Mouse (Mus musculus): ENCODE measurements around the gene Plxna1. TPM values are rescaled to one million over a fixed set of nuclear protein-coding genes. Genes with fewer than 3 reads are reported as not detected.

Plxna1 gene
- 8.7 and 9.2 TPM in 2 replicates for polyA plus RNA-seq (2015; fragmentation: Nextera tagmentation; extraction: Ambion mirVana)

- Histone ChIP-seq H3K36me3 (ENCODE audit: control insufficient read depth, insufficient read depth) (no peaks in the 10 kb centered on the region), H3K4me2 (replicated peaks; ENCODE audit: low read depth) (peak within 1 kb of the TSS; percentile 98), H3K4me1 (replicated peaks; ENCODE audit: control insufficient read depth, insufficient read depth, low read length) (peaks cover 11% of the 10 kb centered on the region; the same call in 1 of the 2 replicates), H3K4me3 (ENCODE audit: low read depth, low read length) (peak within 1 kb of the TSS; percentile 91), H3K27ac (ENCODE audit: low read depth, low read length) (peak within 1 kb of the TSS; percentile 35), H3K27me3 (replicated peaks; ENCODE audit: control insufficient read depth, insufficient read depth, low read length) (no peaks in the 10 kb centered on the region; the same call in 1 of the 2 replicates), H3K9me3 (ENCODE audit: control insufficient read depth) (no peaks in the 10 kb centered on the region), H3K9ac (ENCODE audit: low read depth, low read length) (peak within 1 kb of the TSS; percentile 87)
- ATAC-seq = peak; percentile 83
- peak; percentile 68 for TF ChIP-seq CTCF (IDR thresholded peaks at IDR 0.05; ENCODE audit: low read depth)
- under 1% methylated on average over 75 of the region's 110 CpGs for WGBS
Measured at GRCm38 (mm10) chr6:89362281-89363106, at the start of gene Plxna1. Plxna1 (minus strand) TSS chr6:89362620.

- Histone ChIP-seq H3K27ac (ENCODE audit: low read depth, low read length) (no peak overlapping the region), H3K36me3 (ENCODE audit: control insufficient read depth, insufficient read depth) (no peaks in the 10 kb centered on the region), H3K9me3 (ENCODE audit: control insufficient read depth) (no peaks in the 10 kb centered on the region), H3K4me3 (ENCODE audit: low read depth, low read length) (no peak overlapping the region), H3K9ac (ENCODE audit: low read depth, low read length) (no peak overlapping the region), H3K27me3 (replicated peaks; ENCODE audit: control insufficient read depth, insufficient read depth, low read length) (no peaks in the 10 kb centered on the region), H3K4me2 (replicated peaks; ENCODE audit: low read depth) (no peak overlapping the region), H3K4me1 (replicated peaks; ENCODE audit: control insufficient read depth, insufficient read depth, low read length) (no peaks in the 10 kb centered on the region)
- TF ChIP-seq CTCF (IDR thresholded peaks at IDR 0.05; ENCODE audit: low read depth) = no peak
- WGBS = 88% methylated on average over 1 of the region's 1 CpGs
- ATAC-seq = no peak
Measured at GRCm38 (mm10) chr6:89409041-89409440, 46.6 kb upstream of the Plxna1 start.

- no peak for ATAC-seq
- no peaks in the 10 kb centered on the region for H3K9me3 ChIP-seq (ENCODE audit: control insufficient read depth)
- H3K4me3 ChIP-seq (ENCODE audit: low read depth, low read length) = no peak overlapping the region
- H3K27me3 ChIP-seq (replicated peaks; ENCODE audit: control insufficient read depth, insufficient read depth, low read length) = no peaks in the 10 kb centered on the region
- 59% methylated on average over 5 of the region's 5 CpGs for WGBS
- H3K4me2 ChIP-seq (replicated peaks; ENCODE audit: low read depth) = no peak overlapping the region
- H3K36me3 ChIP-seq (ENCODE audit: control insufficient read depth, insufficient read depth) = no peaks in the 10 kb centered on the region
- no peak overlapping the region for H3K9ac ChIP-seq (ENCODE audit: low read depth, low read length)
- no peak overlapping the region for H3K27ac ChIP-seq (ENCODE audit: low read depth, low read length)
- H3K4me1 ChIP-seq (replicated peaks; ENCODE audit: control insufficient read depth, insufficient read depth, low read length) = no peaks in the 10 kb centered on the region
- TF ChIP-seq CTCF (IDR thresholded peaks at IDR 0.05; ENCODE audit: low read depth) = no peak
Measured at GRCm38 (mm10) chr6:89408259-89408658, 45.8 kb upstream of the Plxna1 start.

- Histone ChIP-seq H3K27ac (ENCODE audit: low read depth, low read length) (no peak overlapping the region), H3K9me3 (ENCODE audit: control insufficient read depth) (no peaks in the 10 kb centered on the region), H3K4me3 (ENCODE audit: low read depth, low read length) (no peak overlapping the region), H3K36me3 (ENCODE audit: control insufficient read depth, insufficient read depth) (no peaks in the 10 kb centered on the region), H3K9ac (ENCODE audit: low read depth, low read length) (no peak overlapping the region), H3K27me3 (replicated peaks; ENCODE audit: control insufficient read depth, insufficient read depth, low read length) (no peaks in the 10 kb centered on the region), H3K4me1 (replicated peaks; ENCODE audit: control insufficient read depth, insufficient read depth, low read length) (no peaks in the 10 kb centered on the region), H3K4me2 (replicated peaks; ENCODE audit: low read depth) (no peak overlapping the region)
- WGBS = 88% methylated on average over 3 of the region's 3 CpGs
- ATAC-seq = no peak
- no peak for TF ChIP-seq CTCF (IDR thresholded peaks at IDR 0.05; ENCODE audit: low read depth)
Measured at GRCm38 (mm10) chr6:89407247-89407889, 44.9 kb upstream of the Plxna1 start.

- Histone ChIP-seq H3K4me2 (replicated peaks; ENCODE audit: low read depth) (no peak overlapping the region), H3K27me3 (replicated peaks; ENCODE audit: control insufficient read depth, insufficient read depth, low read length) (no peaks in the 10 kb centered on the region), H3K36me3 (ENCODE audit: control insufficient read depth, insufficient read depth) (no peaks in the 10 kb centered on the region), H3K9me3 (ENCODE audit: control insufficient read depth) (no peaks in the 10 kb centered on the region), H3K4me1 (replicated peaks; ENCODE audit: control insufficient read depth, insufficient read depth, low read length) (no peaks in the 10 kb centered on the region), H3K9ac (ENCODE audit: low read depth, low read length) (no peak overlapping the region), H3K27ac (ENCODE audit: low read depth, low read length) (no peak overlapping the region), H3K4me3 (ENCODE audit: low read depth, low read length) (no peak overlapping the region)
- ATAC-seq = no peak
- no peak for TF ChIP-seq CTCF (IDR thresholded peaks at IDR 0.05; ENCODE audit: low read depth)
- 78% methylated on average over 2 of the region's 2 CpGs for WGBS
Measured at GRCm38 (mm10) chr6:89404964-89405363, 42.5 kb upstream of the Plxna1 start.

All from intestine, postnatal 0 days (tissue).